ENCODE assay signal across 11 mouse cellular contexts in genomic region chr5:122265187-122265586, GRCm38 (mm10). TPM values are rescaled to one million over a fixed set of nuclear protein-coding genes. Genes with fewer than 3 reads are reported as not detected.
A peak's percentile ranks its signal among the peaks of the same experiment; 100 is the strongest.
DNase-seq lines count a peak whose midpoint lies in the region; TF ChIP-seq lines count a peak whose summit lies in the region.
"Had no signal": no experiment of that assay in that cellular context is flagged by ENCODE, and none has a peak within 500 bp of the region (broad histone marks: within the 10 kb centered on the region; RNA-seq: fewer than 3 reads in every experiment).

No protein-coding gene starts in this region.

- H3K27ac ChIP-seq in kidney, adult 2 months (ENCODE audit: insufficient read depth, low read depth, low read length) = no peak overlapping the region
- H3K27ac ChIP-seq in small intestine, adult 2 months (ENCODE audit: insufficient read depth, low read depth, low read length) = no peak overlapping the region

- no peaks in the 10 kb centered on the region for H3K27me3 ChIP-seq in kidney, adult 2 months (replicated peaks; ENCODE audit: control insufficient read depth, insufficient read depth, low read length)
- H3K27me3 ChIP-seq in small intestine, adult 2 months (ENCODE audit: control insufficient read depth, insufficient read depth, low read length) = no peaks in the 10 kb centered on the region

- WGBS in kidney, adult 2 months = 61% methylated on average over 3 of the region's 3 CpGs
- WGBS in small intestine, adult 2 months = 68% methylated on average over 3 of the region's 3 CpGs

- no peaks in the 10 kb centered on the region for H3K36me3 ChIP-seq in kidney, adult 2 months (ENCODE audit: control insufficient read depth, insufficient read depth, low read length)
- no peaks in the 10 kb centered on the region; the same call in 1 of the 2 replicates for H3K36me3 ChIP-seq in small intestine, adult 2 months (ENCODE audit: control insufficient read depth, insufficient read depth, low read length)

- DNase-seq in kidney, adult 2 months = no peak
- no peak for DNase-seq in kidney, postnatal 25 days
- peak; percentile 57 for DNase-seq in thymus, postnatal 0 days (ENCODE audit: low spot score)
- DNase-seq in thymus, adult 18-20 months = no peak
- DNase-seq in c-Kit-negative CD71-positive TER-119-positive erythroid progenitor cells, embryonic 14.5 days (ENCODE audit: low read depth, low spot score) = peak; percentile 26
- DNase-seq in left cerebral cortex, adult 9 months (ENCODE audit: low spot score in 2 of 2) = no peak
- DNase-seq in T-cell, adult 2 months (ENCODE audit: low spot score) = no peak
- DNase-seq: adrenal gland, postnatal 36 days; heart, adult 11 months; layer of hippocampus, adult 9-11 months had no signal

- no peak overlapping the region for H3K4me3 ChIP-seq in kidney, adult 2 months (ENCODE audit: insufficient read depth, low read depth, low read length)
- no peak overlapping the region for H3K4me3 ChIP-seq in small intestine, adult 2 months (ENCODE audit: low read depth, low read length)

- no peaks in the 10 kb centered on the region for H3K4me1 ChIP-seq in kidney, adult 2 months (ENCODE audit: control insufficient read depth, insufficient read depth, low read length)
- H3K4me1 ChIP-seq in small intestine, adult 2 months (ENCODE audit: control insufficient read depth, insufficient read depth, insufficient read length, low read length) = peaks cover 19% of the 10 kb centered on the region

- TF ChIP-seq CTCF in kidney, adult 2 months (conservative IDR thresholded peaks at IDR 0.05; ENCODE audit: insufficient read depth, insufficient read length, low read depth, low read length) = 0 out of 2 replicates have a peak, but pooled peaks have one; percentile 18
- TF ChIP-seq CTCF in small intestine, adult 2 months (IDR thresholded peaks at IDR 0.05; ENCODE audit: extremely low read depth, insufficient read length, insufficient replicate concordance, low read depth, low read length) = peak; percentile 45; the same call in 1 of the 2 replicates

- TF ChIP-seq POLR2A in kidney, adult 2 months (IDR thresholded peaks at IDR 0.05; ENCODE audit: low read depth, low read length) = no peak
- no peak for TF ChIP-seq POLR2A in small intestine, adult 2 months (IDR thresholded peaks at IDR 0.05; ENCODE audit: low read depth, low read length)

RNA-seq across cellular contexts. Expression of gene Tctn1, which starts 0.9 kb away (rescaled TPM):
- 18.2 and 23.2 TPM in 2 replicates for polyA plus RNA-seq in kidney, adult 2 months (2012; rRNA removed)
- 1.8 and 3.3 TPM in 2 replicates for polyA plus RNA-seq in thymus, postnatal 0 days (2015; fragmentation: Nextera tagmentation; extraction: Ambion mirVana)
- polyA plus RNA-seq in small intestine, adult 2 months (2012; rRNA removed) = 5.8 and 12.5 TPM in 2 replicates

RNA-seq across cellular contexts. Expression of gene Pptc7, which starts 19.0 kb away (rescaled TPM):
- 28.8 and 31.7 TPM in 2 replicates for polyA plus RNA-seq in kidney, adult 2 months (2012; rRNA removed)
- polyA plus RNA-seq in thymus, postnatal 0 days (2015; fragmentation: Nextera tagmentation; extraction: Ambion mirVana) = 23.8 and 34.3 TPM in 2 replicates
- polyA plus RNA-seq in small intestine, adult 2 months (2012; rRNA removed) = 12.5 and 20.1 TPM in 2 replicates

RNA-seq across cellular contexts. Expression of gene Hvcn1, which starts 58.6 kb away (rescaled TPM):
- 6.4 and 13.1 TPM in 2 replicates for polyA plus RNA-seq in kidney, adult 2 months (2012; rRNA removed)
- 22.3 and 24.6 TPM in 2 replicates for polyA plus RNA-seq in thymus, postnatal 0 days (2015; fragmentation: Nextera tagmentation; extraction: Ambion mirVana)
- 8.1 and 18.6 TPM in 2 replicates for polyA plus RNA-seq in small intestine, adult 2 months (2012; rRNA removed)

Comparison
In these comparisons a context has a peak if more than half of its experiments do, and no peak if none do; other contexts are left out.
1. DNase-seq: peak in thymus, postnatal 0 days (single experiment) and c-Kit-negative CD71-positive TER-119-positive erythroid progenitor cells, embryonic 14.5 days (single experiment); none in kidney, adult 2 months (single experiment), kidney, postnatal 25 days (0 of 2), thymus, adult 18-20 months (0 of 2), left cerebral cortex, adult 9 months (0 of 2) and T-cell, adult 2 months (single experiment).